Mouse (Mus musculus) thymus, postnatal 10 days (tissue): Measurements from ENCODE around the gene Tmem91.

ENCODE experiments used
- DNase-seq, 2 experiments: peaks; one replicate each; pipeline ENCODE4 v3.0.0; 2021; ENCODE audit warnings: low spot score in 2 of 2

Gene Tmem91

GRCm38 (mm10) chr7:25699851-25700250, 24.9 kb upstream of the Tmem91 start:
- no peak for DNase-seq

GRCm38 (mm10) chr7:25694104-25694503, 19.1 kb upstream of the Tmem91 start:
- DNase-seq, result no peak

- DNase-seq, result no peak
These were observed 15.1 kb upstream of the Tmem91 start for GRCm38 (mm10) chr7:25690051-25690450.

GRCm38 (mm10) chr7:25689603-25690021, 14.6 kb upstream of the Tmem91 start:
- no peak for DNase-seq

- peak; percentile 69 to 75 for DNase-seq
These were observed 14.0 kb upstream of the Tmem91 start for GRCm38 (mm10) chr7:25688810-25689586.

GRCm38 (mm10) chr7:25687811-25688401, 12.9 kb upstream of the Tmem91 start:
- DNase-seq, result peak; percentile 66 to 83

- peak; percentile 90 to 92 for DNase-seq
These were observed 11.9 kb upstream of the Tmem91 start, which contains the start of gene Tgfb1 for GRCm38 (mm10) chr7:25686680-25687531. Gene Tgfb1 (plus strand): TSS chr7:25687002.

GRCm38 (mm10) chr7:25685926-25686470, 11.0 kb upstream of the Tmem91 start:
- no peak for DNase-seq

GRCm38 (mm10) chr7:25684659-25685058, 9.7 kb upstream of the Tmem91 start:
- no peak for DNase-seq

GRCm38 (mm10) chr7:25683474-25684180, 8.7 kb upstream of the Tmem91 start:
- DNase-seq, result peak; percentile 55 to 60

- peak; percentile 61 to 66 for DNase-seq
These were observed 6.6 kb upstream of the Tmem91 start for GRCm38 (mm10) chr7:25681341-25682231.

GRCm38 (mm10) chr7:25680514-25681258, 5.7 kb upstream of the Tmem91 start, which contains the start of gene B9d2:
Gene B9d2 (plus strand): TSS chr7:25680780.
- DNase-seq, result peak; percentile 94 to 98

GRCm38 (mm10) chr7:25679971-25680370, 5.0 kb upstream of the Tmem91 start:
- no peak for DNase-seq

GRCm38 (mm10) chr7:25677013-25677412, 2.0 kb upstream of the Tmem91 start:
- DNase-seq, result no peak

- DNase-seq, result no peak
These were observed 1.3 kb upstream of the Tmem91 start for GRCm38 (mm10) chr7:25676085-25676781.

- no peak for DNase-seq
These were observed 439 bp upstream of the Tmem91 start for GRCm38 (mm10) chr7:25675405-25675804.

- DNase-seq, result no peak
These were observed 669 bp downstream of the Tmem91 start for GRCm38 (mm10) chr7:25674297-25674696.

GRCm38 (mm10) chr7:25672442-25672841, 2.5 kb downstream of the Tmem91 start:
- DNase-seq, result no peak

- DNase-seq, result no peak
These were observed 3.3 kb downstream of the Tmem91 start for GRCm38 (mm10) chr7:25671686-25672085.
